Mouse (Mus musculus) cerebellum, postnatal 14 days (tissue): ENCODE results near the gene Arhgef6.

Experiments used
- DNase-seq, 2 experiments: peaks; one replicate each; pipeline ENCODE4 v3.0.0; 2021; ENCODE audit warnings: mixed read lengths in 2 of 2

Arhgef6 gene

GRCm38 (mm10) chrX:57298946-57299345 lies 39.6 kb downstream of the Arhgef6 start:
- DNase-seq, result no peak

- DNase-seq, result no peak
These were observed 50.1 kb downstream of the Arhgef6 start for GRCm38 (mm10) chrX:57288458-57288857.

DNA sequence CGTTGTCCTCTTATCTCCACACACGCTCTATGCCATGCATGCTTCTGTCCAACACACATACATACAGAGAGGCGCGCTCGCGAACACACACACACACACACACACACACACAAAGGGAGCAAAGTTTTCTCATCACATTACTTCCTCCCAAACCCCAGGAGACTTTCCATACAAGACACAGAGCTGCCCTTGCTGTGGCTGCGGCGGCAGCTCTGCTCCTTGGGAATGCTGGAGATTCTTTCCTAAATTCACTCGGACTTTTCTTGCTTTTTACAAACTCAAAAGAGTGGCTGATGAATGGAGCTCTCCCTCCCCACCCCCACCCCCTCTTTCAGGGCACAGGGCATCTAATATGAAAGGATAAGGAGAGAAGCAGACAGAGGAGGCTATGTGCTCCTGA lies 52.2 kb downstream of the Arhgef6 start:
- DNase-seq, result no peak

DNA sequence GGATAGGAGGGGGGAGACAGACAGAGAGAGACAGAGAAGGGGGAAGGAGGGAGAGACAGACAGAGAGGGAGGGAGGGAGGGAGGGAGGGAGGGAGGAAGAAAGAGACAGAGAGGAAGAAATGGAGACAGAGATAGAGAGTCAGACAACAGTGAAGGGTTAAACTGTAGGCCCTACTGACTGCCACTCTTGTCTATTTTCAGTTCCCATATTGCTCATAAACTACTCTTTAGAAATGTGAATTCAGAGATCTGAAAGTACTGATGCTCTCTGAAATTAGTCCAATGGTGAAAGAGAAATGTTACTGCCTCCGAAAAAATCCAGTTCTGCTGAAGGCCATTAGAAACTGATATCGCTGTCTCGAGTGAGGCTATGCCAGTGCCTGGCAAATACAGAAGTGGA lies 56.3 kb downstream of the Arhgef6 start:
- no peak for DNase-seq

DNA sequence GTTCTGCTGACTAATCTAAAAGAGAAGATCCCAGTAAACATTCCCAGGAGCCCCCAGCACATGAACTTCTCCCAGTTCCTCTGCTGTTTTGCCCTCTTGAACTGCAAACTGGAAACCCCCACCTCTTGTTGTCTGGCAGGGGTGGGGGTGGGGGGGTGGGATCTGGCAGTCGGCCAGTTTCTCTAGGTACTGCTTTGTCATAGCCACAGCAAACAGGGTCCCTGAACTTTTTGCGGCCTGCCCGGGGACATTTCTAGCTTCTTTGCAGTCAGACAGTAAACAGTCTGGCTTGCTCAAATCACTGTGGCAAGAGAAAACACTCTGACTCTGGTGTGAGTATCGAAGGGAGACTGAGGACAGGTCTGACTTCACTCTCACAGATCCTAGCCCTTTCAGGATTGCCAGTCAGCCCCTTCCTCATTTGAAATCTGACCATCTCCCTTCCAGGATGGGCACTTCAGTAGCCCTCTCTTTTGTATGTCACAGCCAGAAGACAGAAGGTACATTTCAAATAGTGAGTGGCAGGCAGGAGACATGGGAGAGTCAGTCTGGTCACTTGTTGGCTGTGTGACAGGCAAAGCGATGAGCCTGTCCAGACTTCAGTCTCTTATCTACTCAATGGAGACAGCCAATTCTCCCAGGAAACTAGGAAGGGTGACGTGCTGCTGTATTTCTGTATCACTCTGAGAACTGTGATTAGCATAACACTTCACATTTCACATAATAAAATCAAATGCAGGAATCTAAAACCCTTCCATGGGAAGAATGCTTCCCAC lies 60.8 kb downstream of the Arhgef6 start:
- peak; percentile 7 to 12 for DNase-seq

DNA sequence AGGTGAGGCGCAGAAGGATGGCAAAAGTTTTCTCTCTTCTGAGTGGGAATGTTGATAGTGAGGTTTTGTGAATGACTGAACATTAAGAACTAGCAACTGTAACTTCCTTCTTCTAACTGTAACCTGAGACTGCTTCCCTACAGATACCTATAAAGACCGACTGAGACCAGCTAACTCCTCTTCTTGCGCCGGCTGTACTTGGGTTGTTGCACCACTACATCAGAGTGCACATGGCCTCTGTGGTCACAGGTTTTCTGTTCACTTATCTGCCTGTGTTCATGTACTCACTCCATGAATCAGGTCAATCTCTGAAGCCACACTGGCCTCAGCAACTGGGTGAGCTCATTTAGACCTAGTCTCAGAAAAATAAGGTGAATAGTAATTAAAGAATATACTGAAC lies 75.0 kb downstream of the Arhgef6 start:
- DNase-seq, result no peak

GRCm38 (mm10) chrX:57260744-57261143 lies 77.8 kb downstream of the Arhgef6 start:
- peak; percentile 9 to 15 for DNase-seq

DNA sequence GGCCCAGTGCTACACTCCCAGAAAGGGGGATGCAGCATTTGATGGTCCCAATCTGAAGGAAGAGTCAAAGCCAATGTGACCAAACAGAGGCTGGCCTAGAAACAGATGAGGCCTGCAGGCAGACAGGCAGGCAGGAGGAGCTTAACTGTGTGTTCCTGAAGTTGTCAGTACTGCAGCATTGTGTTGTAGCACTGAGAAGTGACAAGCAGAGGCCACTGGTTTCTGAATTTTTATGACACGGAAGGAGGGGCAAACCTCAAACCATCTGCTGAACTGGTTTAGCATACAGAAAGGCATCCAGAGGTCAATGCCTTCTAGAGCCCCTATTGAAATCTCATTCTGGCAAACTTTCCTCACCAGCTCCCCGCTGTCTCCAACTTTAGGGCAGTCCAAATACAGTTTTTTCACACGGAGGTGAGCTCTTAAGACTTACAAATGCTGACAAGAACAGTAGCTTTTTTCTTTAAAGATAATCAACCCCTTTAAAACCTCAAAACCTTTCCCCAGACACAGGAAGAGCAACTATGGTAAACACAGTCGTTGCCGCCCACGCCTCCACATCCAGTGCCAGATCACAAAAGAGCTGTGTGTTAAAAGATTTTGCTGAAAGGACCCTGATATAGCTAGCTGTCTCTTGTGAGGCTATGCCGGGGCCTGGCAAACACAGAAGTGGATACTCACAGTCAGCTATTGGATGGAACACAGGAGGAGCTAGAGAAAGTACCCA lies 85.0 kb downstream of the Arhgef6 start:
- no peak for DNase-seq

GRCm38 (mm10) chrX:57238572-57238971 lies 100.0 kb downstream of the Arhgef6 start:
- DNase-seq, result no peak

GRCm38 (mm10) chrX:57235982-57236381 lies 102.5 kb downstream of the Arhgef6 start:
- peak in 1 of 2 experiments; percentile 2 for DNase-seq

DNA sequence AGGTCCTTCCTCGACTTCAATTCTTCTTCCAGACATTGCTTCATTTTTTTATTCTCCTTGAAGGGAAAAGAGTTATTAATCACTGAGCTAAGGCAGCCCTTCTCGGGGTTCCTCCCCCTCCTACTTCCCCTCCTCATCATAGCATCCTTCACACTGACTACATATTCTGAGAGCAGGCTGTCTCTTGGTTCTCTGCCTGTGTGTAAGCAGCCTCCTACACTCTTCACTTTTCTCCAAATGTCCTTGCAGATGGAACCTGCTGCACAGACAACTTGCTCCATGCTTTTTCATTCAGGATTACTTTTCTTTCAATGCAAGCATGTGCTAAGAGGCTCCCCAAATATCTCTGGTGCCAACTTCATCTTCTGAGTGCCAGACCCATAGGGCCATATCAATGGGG lies 104.9 kb downstream of the Arhgef6 start:
- no peak for DNase-seq

GRCm38 (mm10) chrX:57228178-57228577 lies 110.4 kb downstream of the Arhgef6 start:
- no peak for DNase-seq

- peak; percentile 39 to 50 for DNase-seq
These were observed 115.2 kb downstream of the Arhgef6 start for GRCm38 (mm10) chrX:57223301-57223700.

DNA sequence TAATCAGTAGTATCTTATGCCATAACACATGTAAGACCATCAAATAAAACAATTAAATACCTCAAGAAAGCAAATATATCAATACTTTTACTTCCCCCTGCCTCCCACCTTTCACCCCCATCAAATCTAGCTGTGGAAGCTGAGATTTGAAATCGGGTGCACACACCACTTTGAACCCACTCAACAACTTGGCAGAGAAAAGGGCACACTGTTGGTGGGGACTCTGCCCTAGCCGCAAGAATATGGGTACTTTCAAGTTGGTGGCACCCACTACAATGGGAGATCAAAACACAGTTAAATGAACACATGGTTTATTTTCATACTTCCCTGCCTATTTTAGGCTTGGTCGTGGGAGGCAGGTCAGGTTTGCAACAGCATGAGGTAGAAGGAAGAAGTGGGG lies 116.6 kb downstream of the Arhgef6 start:
- DNase-seq, result no peak

- DNase-seq, result no peak
These were observed 119.0 kb downstream of the Arhgef6 start for GRCm38 (mm10) chrX:57219563-57219962.

GRCm38 (mm10) chrX:57216271-57216670 lies 122.3 kb downstream of the Arhgef6 start:
- no peak for DNase-seq

DNA sequence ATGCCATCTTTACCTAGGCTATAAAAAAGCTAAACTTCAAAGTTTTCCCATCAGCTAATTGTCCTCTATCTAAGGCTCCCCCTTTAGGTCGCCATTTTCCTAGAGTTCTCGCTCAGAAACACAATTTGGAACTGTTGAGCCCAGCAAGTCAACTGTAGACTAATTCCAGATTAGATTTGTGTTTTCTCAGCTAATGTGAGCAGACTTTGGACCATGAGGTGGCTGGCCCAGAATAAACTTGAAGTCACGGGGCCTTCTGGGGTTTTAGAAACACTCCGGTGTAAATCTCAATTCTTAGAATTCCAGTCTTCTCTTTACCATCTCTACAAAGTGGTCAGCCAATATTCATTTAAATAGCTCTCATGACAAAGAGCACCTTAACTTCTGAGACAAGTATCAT lies 123.0 kb downstream of the Arhgef6 start:
- DNase-seq, result no peak

DNA sequence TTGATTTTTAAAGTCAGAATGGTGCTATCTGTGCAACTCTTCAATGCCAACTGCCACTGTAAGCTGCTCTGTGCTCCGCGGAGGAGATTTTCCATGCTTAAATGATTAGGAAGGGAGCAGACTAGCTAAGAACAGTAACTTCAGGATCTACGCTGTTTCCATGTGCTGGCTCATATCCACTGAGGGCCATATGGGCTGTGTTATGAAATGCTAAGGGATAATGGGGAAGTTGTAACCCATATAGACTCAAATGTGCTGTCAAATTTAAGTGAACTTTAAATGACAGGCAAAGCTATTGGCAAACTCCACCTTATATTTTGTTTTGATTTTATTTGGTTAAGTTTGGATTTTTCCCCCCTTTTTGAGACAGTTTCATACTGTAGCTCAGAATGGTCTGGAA lies 125.7 kb downstream of the Arhgef6 start:
- no peak for DNase-seq

- no peak for DNase-seq
These were observed 126.7 kb downstream of the Arhgef6 start, which contains the start of gene Cd40lg for GRCm38 (mm10) chrX:57211876-57212275. Gene Cd40lg (plus strand): TSS chrX:57212143.

DNA sequence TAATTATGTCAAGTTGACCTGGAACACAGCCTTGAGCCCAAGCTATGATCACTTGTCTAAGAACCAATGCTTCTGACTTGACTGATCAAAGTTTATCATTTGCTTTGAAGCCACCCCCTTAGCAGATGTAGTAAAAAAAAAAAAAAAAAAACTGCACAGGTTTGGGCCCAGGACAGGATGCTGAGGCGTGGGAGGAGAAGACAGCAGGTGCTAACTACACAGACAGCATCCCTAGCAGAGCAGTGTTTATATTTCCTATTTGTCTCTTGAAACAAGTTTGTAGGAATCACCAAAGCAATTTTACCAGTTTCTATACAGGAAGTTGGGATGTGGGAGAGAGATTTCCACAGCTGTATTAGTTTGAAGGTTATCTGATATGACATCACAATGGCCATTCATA lies 127.9 kb downstream of the Arhgef6 start:
- no peak for DNase-seq

GRCm38 (mm10) chrX:57200397-57200796 lies 138.1 kb downstream of the Arhgef6 start:
- no peak for DNase-seq

DNA sequence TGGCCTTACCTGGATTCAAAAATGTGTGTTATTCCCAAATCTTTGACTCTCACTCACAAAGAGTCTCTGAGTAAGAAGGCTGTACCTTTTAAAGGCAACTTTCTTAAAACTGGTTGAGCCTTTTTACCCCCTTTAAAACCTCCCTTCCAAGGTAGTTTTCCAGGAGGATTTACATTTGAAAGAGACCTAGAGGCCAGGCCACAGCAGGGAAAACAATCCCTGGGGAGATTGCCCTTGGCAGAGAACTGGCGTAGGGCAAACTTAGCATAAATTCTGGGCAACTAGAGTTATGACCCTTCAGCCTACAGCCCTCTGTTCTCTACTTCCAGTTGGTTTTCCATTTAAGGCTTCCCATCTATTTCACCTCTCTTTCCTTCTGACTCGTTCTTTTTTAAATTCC lies 140.5 kb downstream of the Arhgef6 start:
- DNase-seq, result no peak

GRCm38 (mm10) chrX:57196319-57196718 lies 142.2 kb downstream of the Arhgef6 start:
- no peak for DNase-seq

DNA sequence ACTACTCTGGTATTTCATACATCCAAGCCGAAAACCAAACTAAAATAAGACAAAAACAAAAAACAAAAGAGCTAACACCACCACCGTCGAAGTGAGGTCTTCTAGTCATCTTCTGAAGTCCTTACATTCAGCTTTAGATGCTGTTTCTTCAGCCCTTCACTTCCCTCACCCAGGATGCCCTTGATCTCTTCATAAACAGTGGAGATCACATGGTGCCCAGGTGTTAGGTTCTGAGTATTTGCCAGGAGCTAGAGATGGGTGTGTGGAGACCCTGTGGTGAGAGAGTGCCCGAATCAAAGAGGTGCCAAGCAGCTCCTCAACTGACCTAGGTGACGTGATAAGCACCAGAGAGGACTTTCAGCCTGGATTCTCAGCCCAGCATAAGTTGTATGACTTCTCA lies 149.2 kb downstream of the Arhgef6 start:
- DNase-seq, result no peak
